Mouse (Mus musculus) G1E (cell line): ENCODE results near the gene Sema5a. TPM values are rescaled to one million over a fixed set of nuclear protein-coding genes. Genes with fewer than 3 reads are reported as not detected.

Experiments
- ATAC-seq: 2 replicates; pipeline ENCODE4 v1.8.0; 2016; ENCODE audit warnings: mild to moderate bottlenecking; ENCODE audit not compliant: insufficient number of reproducible peaks, poor library complexity, low FRiP score, severe bottlenecking; ENCODE audit errors: extremely low read depth
- DNase-seq: peaks from one replicate; pipeline ENCODE4 v3.0.0; 2012; ENCODE audit warnings: low spot score
- H3K27me3 ChIP-seq: 2 replicates; pipeline ENCODE4 v1.6.1; 2012; ENCODE audit warnings: mild to moderate bottlenecking, low read length, inconsistent platforms; ENCODE audit not compliant: insufficient read depth
- H3K36me3 ChIP-seq: replicated peaks from 2 replicates; pipeline ENCODE3; 2012; ENCODE audit warnings: mild to moderate bottlenecking, inconsistent platforms
- H3K4me1 ChIP-seq: 2 replicates; pipeline ENCODE4 v1.6.1; 2012; ENCODE audit warnings: low read depth, low read length, inconsistent platforms, mixed read lengths; ENCODE audit not compliant: insufficient read depth
- H3K4me3 ChIP-seq: 2 replicates; pipeline ENCODE4 v1.5.1; 2012; ENCODE audit warnings: low read depth, mild to moderate bottlenecking, inconsistent platforms, low read length, moderate library complexity, mixed read lengths
- H3K9me3 ChIP-seq: replicated peaks from 2 replicates; pipeline ENCODE4 v1.6.1; 2012; ENCODE audit warnings: inconsistent platforms
- CTCF ChIP-seq: IDR thresholded peaks from 2 replicates; pipeline ENCODE4 v1.5.1; 2012; ENCODE audit warnings: low read depth, low read length, inconsistent platforms, mixed read lengths
- GATA1 ChIP-seq: IDR thresholded peaks from 2 replicates; pipeline ENCODE4 v1.6.1; 2012; ENCODE audit warnings: borderline replicate concordance, low read length, inconsistent platforms, mixed read lengths
- GATA2 ChIP-seq: IDR thresholded peaks from 2 replicates; pipeline ENCODE4 v1.6.1; 2012; ENCODE audit warnings: low read depth, low read length, inconsistent platforms, borderline replicate concordance
- POLR2AphosphoS5 ChIP-seq: IDR thresholded peaks from 2 replicates; pipeline ENCODE4 v1.6.1; 2012; ENCODE audit warnings: low read depth, low read length, inconsistent platforms; ENCODE audit not compliant: insufficient replicate concordance
- TAL1 ChIP-seq: conservative IDR thresholded peaks from 2 replicates; pipeline ENCODE4 v1.6.1; 2012; ENCODE audit warnings: low read depth, low read length, inconsistent platforms, mixed read lengths
- polyA plus RNA-seq: library from polyadenylated mRNA; stranded (reverse); fragments of >175 nt; gene quantifications from 2 replicates; pipeline ENCODE4 v1.2.3, GENCODE M21; 2012
- total RNA-seq, 2 experiments: library from RNA; stranded (forward) in 1 of 2; stranded (reverse) in 1 of 2; fragments of 200-1000 nt in 1 of 2; fragments of >200 nt in 1 of 2; fragmentation: Nextera tagmentation in 1 of 2; gene quantifications; 2 replicates each; pipeline ENCODE4 v1.2.3; 2014 to 2017

Gene Sema5a
- total and polyA plus RNA-seq, 3 experiments: 0.33 TPM; not detected in 2

GRCm38 (mm10) chr15:32407766-32408165 lies 163.2 kb downstream of the Sema5a start:
- Histone ChIP-seq H3K4me1 (no peaks in the 10 kb centered on the region), H3K4me3 (no peak overlapping the region), H3K36me3 (no peaks in the 10 kb centered on the region), H3K27me3 (no peaks in the 10 kb centered on the region), H3K9me3 (no peaks in the 10 kb centered on the region)
- ATAC-seq: no peak
- DNase-seq: no peak
- TF ChIP-seq GATA1 (no peak), TAL1 (no peak), POLR2AphosphoS5 (no peak), GATA2 (no peak), CTCF (no peak)

GRCm38 (mm10) chr15:32416291-32416690 lies 171.7 kb downstream of the Sema5a start:
- Histone ChIP-seq H3K4me3 (no peak overlapping the region), H3K9me3 (no peaks in the 10 kb centered on the region), H3K36me3 (no peaks in the 10 kb centered on the region), H3K27me3 (no peaks in the 10 kb centered on the region), H3K4me1 (no peaks in the 10 kb centered on the region)
- TF ChIP-seq CTCF (no peak), POLR2AphosphoS5 (no peak)
- no peak for ATAC-seq
- DNase-seq: no peak

GRCm38 (mm10) chr15:32422631-32423030 lies 178.0 kb downstream of the Sema5a start:
- H3K4me3 ChIP-seq: no peak overlapping the region
- H3K9me3 ChIP-seq: no peaks in the 10 kb centered on the region
- no peak for DNase-seq
- H3K4me1 ChIP-seq: no peaks in the 10 kb centered on the region
- no peaks in the 10 kb centered on the region for H3K27me3 ChIP-seq
- ATAC-seq: no peak
- no peak for TF ChIP-seq GATA1
- no peak for TF ChIP-seq POLR2AphosphoS5
- TF ChIP-seq CTCF: no peak
- no peak for TF ChIP-seq TAL1
- TF ChIP-seq GATA2: no peak
- H3K36me3 ChIP-seq: no peaks in the 10 kb centered on the region

GRCm38 (mm10) chr15:32423061-32423460 lies 178.5 kb downstream of the Sema5a start:
- H3K27me3 ChIP-seq: no peaks in the 10 kb centered on the region
- H3K9me3 ChIP-seq: no peaks in the 10 kb centered on the region
- no peaks in the 10 kb centered on the region for H3K36me3 ChIP-seq
- DNase-seq (no peak), ATAC-seq (no peak)
- no peak overlapping the region for H3K4me3 ChIP-seq
- TF ChIP-seq CTCF: no peak
- TF ChIP-seq POLR2AphosphoS5: no peak
- TF ChIP-seq GATA1: no peak
- no peak for TF ChIP-seq TAL1
- no peak for TF ChIP-seq GATA2
- no peaks in the 10 kb centered on the region for H3K4me1 ChIP-seq

GRCm38 (mm10) chr15:32427188-32427924 lies 182.7 kb downstream of the Sema5a start:
- no peak for ATAC-seq
- DNase-seq: no peak
- H3K27me3 ChIP-seq: no peaks in the 10 kb centered on the region
- H3K36me3 ChIP-seq: no peaks in the 10 kb centered on the region
- H3K4me1 ChIP-seq: no peaks in the 10 kb centered on the region
- no peak overlapping the region for H3K4me3 ChIP-seq
- TF ChIP-seq GATA2: no peak
- TF ChIP-seq POLR2AphosphoS5: no peak
- TF ChIP-seq CTCF: no peak
- TF ChIP-seq GATA1: no peak
- H3K9me3 ChIP-seq: no peaks in the 10 kb centered on the region

GRCm38 (mm10) chr15:32432927-32433832 lies 188.6 kb downstream of the Sema5a start:
- TF ChIP-seq CTCF (no peak), TAL1 (no peak), GATA2 (no peak), GATA1 (no peak), POLR2AphosphoS5 (no peak)
- no peaks in the 10 kb centered on the region for H3K4me1 ChIP-seq
- no peaks in the 10 kb centered on the region for H3K9me3 ChIP-seq
- DNase-seq: no peak
- H3K36me3 ChIP-seq: no peaks in the 10 kb centered on the region
- H3K27me3 ChIP-seq: no peaks in the 10 kb centered on the region
- ATAC-seq: no peak
- H3K4me3 ChIP-seq: no peak overlapping the region

- H3K36me3 ChIP-seq: no peaks in the 10 kb centered on the region
- TF ChIP-seq CTCF (no peak), POLR2AphosphoS5 (no peak), GATA2 (no peak), GATA1 (no peak), TAL1 (no peak)
- H3K4me1 ChIP-seq: no peaks in the 10 kb centered on the region
- H3K9me3 ChIP-seq: no peaks in the 10 kb centered on the region
- DNase-seq (no peak), ATAC-seq (no peak)
- H3K27me3 ChIP-seq: no peaks in the 10 kb centered on the region
- no peak overlapping the region for H3K4me3 ChIP-seq
Measured at GRCm38 (mm10) chr15:32433833-32434155, 189.2 kb downstream of the Sema5a start.
